Mouse (Mus musculus): ENCODE measurements around the gene Rab7b. TPM values are rescaled to one million over a fixed set of nuclear protein-coding genes. Genes with fewer than 3 reads are reported as not detected.

Gene Rab7b
- total RNA-seq, 2 experiments from 2014 or later: 0.58 to 2.6 TPM

- no peak for ATAC-seq (replicated peaks; ENCODE audit: low FRiP score, poor library complexity, severe bottlenecking)
These were observed 45.1 kb downstream of the Rab7b start for GRCm38 (mm10) chr1:131733474-131734180.

GRCm38 (mm10) chr1:131734657-131735273 is 46.3 kb downstream of the Rab7b start:
- no peak for ATAC-seq (replicated peaks; ENCODE audit: low FRiP score, poor library complexity, severe bottlenecking)

- ATAC-seq (replicated peaks; ENCODE audit: low FRiP score, poor library complexity, severe bottlenecking): no peak
These were observed 48.0 kb downstream of the Rab7b start for GRCm38 (mm10) chr1:131736494-131736893.

- ATAC-seq (replicated peaks; ENCODE audit: low FRiP score, poor library complexity, severe bottlenecking): no peak
These were observed 48.8 kb downstream of the Rab7b start for GRCm38 (mm10) chr1:131737269-131737668.

- ATAC-seq (replicated peaks; ENCODE audit: low FRiP score, poor library complexity, severe bottlenecking): no peak
These were observed 50.3 kb downstream of the Rab7b start for GRCm38 (mm10) chr1:131738760-131739159.

- ATAC-seq (replicated peaks; ENCODE audit: low FRiP score, poor library complexity, severe bottlenecking): no peak
These were observed 51.1 kb downstream of the Rab7b start for GRCm38 (mm10) chr1:131739481-131740160.

GRCm38 (mm10) chr1:131743868-131744464 is 55.5 kb downstream of the Rab7b start, which contains the start of gene Slc26a9:
Gene Slc26a9, plus strand, starts transcription at chr1:131744022.
- ATAC-seq (replicated peaks; ENCODE audit: low FRiP score, poor library complexity, severe bottlenecking): no peak

- ATAC-seq (replicated peaks; ENCODE audit: low FRiP score, poor library complexity, severe bottlenecking): no peak
These were observed 56.9 kb downstream of the Rab7b start for GRCm38 (mm10) chr1:131745391-131745790.

GRCm38 (mm10) chr1:131747761-131748160 is 59.3 kb downstream of the Rab7b start:
- no peak for ATAC-seq (replicated peaks; ENCODE audit: low FRiP score, poor library complexity, severe bottlenecking)

GRCm38 (mm10) chr1:131748636-131749035 is 60.1 kb downstream of the Rab7b start:
- no peak for ATAC-seq (replicated peaks; ENCODE audit: low FRiP score, poor library complexity, severe bottlenecking)

- ATAC-seq (replicated peaks; ENCODE audit: low FRiP score, poor library complexity, severe bottlenecking): no peak
These were observed 61.4 kb downstream of the Rab7b start for GRCm38 (mm10) chr1:131749706-131750545.

GRCm38 (mm10) chr1:131751181-131751890 is 62.8 kb downstream of the Rab7b start:
- no peak for ATAC-seq (replicated peaks; ENCODE audit: low FRiP score, poor library complexity, severe bottlenecking)

- ATAC-seq (replicated peaks; ENCODE audit: low FRiP score, poor library complexity, severe bottlenecking): no peak
These were observed 63.4 kb downstream of the Rab7b start for GRCm38 (mm10) chr1:131751891-131752311.

GRCm38 (mm10) chr1:131754212-131754829 is 65.8 kb downstream of the Rab7b start:
- no peak for ATAC-seq (replicated peaks; ENCODE audit: low FRiP score, poor library complexity, severe bottlenecking)

- ATAC-seq (replicated peaks; ENCODE audit: low FRiP score, poor library complexity, severe bottlenecking): no peak
These were observed 66.4 kb downstream of the Rab7b start for GRCm38 (mm10) chr1:131754916-131755315.

GRCm38 (mm10) chr1:131757211-131757610 is 68.7 kb downstream of the Rab7b start:
- no peak for ATAC-seq (replicated peaks; ENCODE audit: low FRiP score, poor library complexity, severe bottlenecking)

- ATAC-seq (replicated peaks; ENCODE audit: low FRiP score, poor library complexity, severe bottlenecking): no peak
These were observed 70.3 kb downstream of the Rab7b start for GRCm38 (mm10) chr1:131758796-131759195.

GRCm38 (mm10) chr1:131759667-131760427 is 71.4 kb downstream of the Rab7b start:
- ATAC-seq (replicated peaks; ENCODE audit: low FRiP score, poor library complexity, severe bottlenecking): no peak

All from erythroblast, adult 5-6 weeks (primary cell).